Mouse (Mus musculus) heart, postnatal 0 days (tissue): ENCODE measurements around the gene Epb41. TPM values are rescaled to one million over a fixed set of nuclear protein-coding genes. Genes with fewer than 3 reads are reported as not detected.

Source experiments
- ATAC-seq: fragments of 200-750 bp; cut with Nextera tagmentation; 2 replicates; pipeline ENCODE4 v1.8.0; 2017; ENCODE audit warnings: low read depth, moderate number of reproducible peaks, moderate library complexity; ENCODE audit not compliant: insufficient read depth
- DNase-seq: peaks from one replicate; pipeline ENCODE4 v3.0.0-alpha.2; 2016; ENCODE audit warnings: low spot score
- H3K27ac ChIP-seq: fragments of 300-500 bp; sonication (generic); 2 replicates; pipeline ENCODE4 v1.5.1; 2014; ENCODE audit warnings: low read depth, mild to moderate bottlenecking
- H3K27me3 ChIP-seq: fragments of 300-500 bp; sonication (generic); 2 replicates; pipeline ENCODE4 v1.6.1; 2014; ENCODE audit warnings: low read length, mixed read lengths; ENCODE audit not compliant: control insufficient read depth, insufficient read depth
- H3K36me3 ChIP-seq: fragments of 300-500 bp; sonication (generic); replicated peaks from 2 replicates; pipeline ENCODE4 v1.6.1; 2014; ENCODE audit warnings: low read length, mixed read lengths; ENCODE audit not compliant: control insufficient read depth, insufficient read depth
- H3K4me1 ChIP-seq: fragments of 300-500 bp; sonication (generic); 2 replicates; pipeline ENCODE4 v1.6.1; 2014; ENCODE audit warnings: antibody characterized with exemption; ENCODE audit not compliant: control insufficient read depth, insufficient read depth
- H3K4me2 ChIP-seq: fragments of 300-500 bp; sonication (generic); 2 replicates; pipeline ENCODE4 v1.6.1; 2014; ENCODE audit warnings: low read depth, mild to moderate bottlenecking, low read length, moderate library complexity
- H3K4me3 ChIP-seq: fragments of 300-500 bp; sonication (generic); 2 replicates; pipeline ENCODE4 v1.5.1; 2014; ENCODE audit warnings: low read depth, low read length
- H3K9ac ChIP-seq: fragments of 300-500 bp; sonication (generic); replicated peaks from 2 replicates; pipeline ENCODE4 v1.6.1; 2014; ENCODE audit warnings: low read depth, low read length, mixed read lengths
- H3K9me3 ChIP-seq: fragments of 300-500 bp; sonication (generic); replicated peaks from 2 replicates; pipeline ENCODE4 v1.6.1; 2016; ENCODE audit warnings: low read length; ENCODE audit not compliant: control insufficient read depth
- CTCF ChIP-seq: IDR thresholded peaks from 2 replicates; pipeline ENCODE4 v1.5.1; 2016; ENCODE audit warnings: antibody characterized with exemption, control low read depth, low read depth
- EP300 ChIP-seq: IDR thresholded peaks from 2 replicates; pipeline ENCODE4 v1.6.1; 2016; ENCODE audit warnings: antibody characterized with exemption, low read depth
- WGBS: fragments of 180-500 bp; shearing (Covaris S2); extraction: QIAGEN DNeasy Blood & Tissue Kit; methylation state at CpG from one replicate; pipeline ENCODE4 v1.1.7; 2014; 5-methylcytosine and 5-hydroxymethylcytosine counted together
- polyA plus RNA-seq: library from polyadenylated mRNA; unstranded; fragments of >200 nt; fragmentation: Nextera tagmentation; extraction: Ambion mirVana; gene quantifications from 2 replicates; pipeline ENCODE4 v1.2.1, GENCODE M21; 2015
- total RNA-seq: library from RNA; depleted of rRNA; stranded (reverse); fragments of >200 nt; gene quantifications from 2 replicates; pipeline ENCODE4 v1.2.3, GENCODE M21; 2014; ENCODE audit warnings: low replicate concordance

Gene Epb41
- total and polyA plus RNA-seq, 2 experiments from 2014 or later: 26.6 to 52.8 TPM

DNA sequence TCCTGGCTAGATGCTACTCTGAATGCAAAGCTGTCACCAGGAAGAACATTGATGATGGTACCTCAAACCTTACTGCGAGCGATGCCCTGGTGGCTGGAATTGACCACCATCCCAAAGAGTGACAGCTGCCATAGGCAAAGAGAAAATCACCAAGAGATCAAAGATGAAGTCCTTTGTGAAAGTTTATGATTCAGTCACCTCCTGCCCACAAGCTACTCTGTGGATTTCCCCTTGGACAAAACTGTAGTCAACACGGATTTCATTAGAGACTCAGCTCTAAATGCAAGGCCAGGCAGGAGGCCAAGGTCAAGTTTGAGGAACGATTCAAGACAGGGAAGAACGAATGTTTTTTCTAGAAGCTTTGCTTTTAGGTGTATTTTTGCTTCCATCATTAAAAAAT, 18.8 kb upstream of the Epb41 start:
- Histone ChIP-seq H3K9me3 (no peaks in the 10 kb centered on the region), H3K9ac (no peak overlapping the region), H3K27ac (no peak overlapping the region), H3K36me3 (no peaks in the 10 kb centered on the region), H3K4me3 (no peak overlapping the region), H3K4me1 (no peaks in the 10 kb centered on the region), H3K4me2 (no peak overlapping the region), H3K27me3 (no peaks in the 10 kb centered on the region)
- ATAC-seq (no peak), DNase-seq (no peak)
- WGBS: 82% methylated on average over 5 of the region's 5 CpGs
- TF ChIP-seq CTCF (no peak), EP300 (no peak)

DNA sequence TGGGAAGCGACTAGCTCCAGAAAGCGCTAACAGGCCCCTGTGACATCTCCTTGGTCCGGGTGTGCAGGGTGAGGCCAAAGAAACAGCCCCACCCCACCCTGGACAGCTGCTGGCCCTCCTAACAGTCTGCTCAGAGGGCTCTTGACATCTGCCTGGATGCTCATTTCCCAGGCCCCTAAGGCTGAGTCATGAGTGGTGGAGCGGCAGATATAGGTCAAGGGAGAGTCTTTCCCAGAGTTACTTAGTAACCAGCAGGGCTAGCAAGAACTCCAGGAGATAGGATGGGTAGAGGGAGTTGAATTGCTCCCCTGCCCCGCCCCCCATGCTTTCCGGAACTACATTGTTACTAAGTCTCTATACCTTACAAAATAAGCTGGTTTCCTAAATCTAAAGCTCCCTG, 18.0 kb upstream of the Epb41 start:
- H3K9me3 ChIP-seq: no peaks in the 10 kb centered on the region
- ATAC-seq (no peak), DNase-seq (no peak)
- WGBS: 75% methylated on average over 6 of the region's 6 CpGs
- TF ChIP-seq EP300 (no peak), CTCF (no peak)
- H3K4me2 ChIP-seq: no peak overlapping the region
- no peak overlapping the region for H3K9ac ChIP-seq
- H3K36me3 ChIP-seq: no peaks in the 10 kb centered on the region
- H3K27ac ChIP-seq: no peak overlapping the region
- no peaks in the 10 kb centered on the region for H3K27me3 ChIP-seq
- no peaks in the 10 kb centered on the region for H3K4me1 ChIP-seq
- H3K4me3 ChIP-seq: no peak overlapping the region

- Histone ChIP-seq H3K9me3 (no peaks in the 10 kb centered on the region), H3K27me3 (no peaks in the 10 kb centered on the region), H3K4me1 (no peaks in the 10 kb centered on the region), H3K4me3 (no peak overlapping the region), H3K4me2 (no peak overlapping the region), H3K9ac (no peak overlapping the region), H3K27ac (no peak overlapping the region), H3K36me3 (no peaks in the 10 kb centered on the region)
- no peak for TF ChIP-seq EP300
- peak; percentile 90 for TF ChIP-seq CTCF
- no peak for ATAC-seq
- 15% methylated on average over 7 of the region's 7 CpGs for WGBS
- DNase-seq: peak; percentile 75
These were observed 13.8 kb upstream of the Epb41 start for GRCm38 (mm10) chr4:132088921-132089320.

GRCm38 (mm10) chr4:132085114-132085513, 10.0 kb upstream of the Epb41 start:
- H3K27ac ChIP-seq: no peak overlapping the region
- no peak for DNase-seq
- WGBS: 84% methylated on average over 7 of the region's 7 CpGs

GRCm38 (mm10) chr4:132080492-132080983, 5.4 kb upstream of the Epb41 start:
- H3K4me1 ChIP-seq: peaks cover 23% of the 10 kb centered on the region
- no peak overlapping the region for H3K27ac ChIP-seq
- TF ChIP-seq CTCF: no peak
- no peak for TF ChIP-seq EP300
- 64% methylated on average over 4 of the region's 4 CpGs for WGBS
- no peaks in the 10 kb centered on the region for H3K36me3 ChIP-seq
- H3K4me3 ChIP-seq: no peak overlapping the region
- H3K27me3 ChIP-seq: no peaks in the 10 kb centered on the region
- no peak overlapping the region for H3K4me2 ChIP-seq
- DNase-seq: no peak
- no peak for ATAC-seq
- no peak overlapping the region for H3K9ac ChIP-seq
- H3K9me3 ChIP-seq: no peaks in the 10 kb centered on the region

More at GRCm38 (mm10) chr4:132085114-132085513, 10.0 kb upstream of the Epb41 start:
- no peak for TF ChIP-seq EP300
- TF ChIP-seq CTCF: no peak
- Histone ChIP-seq H3K9me3 (no peaks in the 10 kb centered on the region), H3K4me2 (no peak overlapping the region), H3K4me3 (no peak overlapping the region), H3K4me1 (no peaks in the 10 kb centered on the region), H3K9ac (no peak overlapping the region), H3K36me3 (no peaks in the 10 kb centered on the region), H3K27me3 (no peaks in the 10 kb centered on the region)
- no peak for ATAC-seq

GRCm38 (mm10) chr4:132079555-132080275, 4.6 kb upstream of the Epb41 start:
- TF ChIP-seq CTCF (peak; percentile 83), EP300 (no peak)
- Histone ChIP-seq H3K9ac (no peak overlapping the region), H3K4me2 (peak overlapping the region; percentile 9; the same call in 1 of the 2 replicates), H3K27me3 (no peaks in the 10 kb centered on the region), H3K36me3 (no peaks in the 10 kb centered on the region), H3K9me3 (no peaks in the 10 kb centered on the region), H3K4me1 (peaks cover 28% of the 10 kb centered on the region), H3K4me3 (no peak overlapping the region), H3K27ac (no peak overlapping the region)
- DNase-seq (peak; percentile 51), ATAC-seq (no peak)
- 9% methylated on average over 19 of the region's 19 CpGs for WGBS
